Mouse (Mus musculus): Measurements from ENCODE around the gene Eif2d. TPM values are rescaled to one million over a fixed set of nuclear protein-coding genes. Genes with fewer than 3 reads are reported as not detected.
"Not testable (repeated sequence)": the region's sequence is repeated elsewhere in the genome, so short reads cannot be mapped to it uniquely, and the experiment has no call there.

Gene Eif2d
- polyA plus RNA-seq, 1 experiment from 2014 or later = 26.4 TPM

DNA sequence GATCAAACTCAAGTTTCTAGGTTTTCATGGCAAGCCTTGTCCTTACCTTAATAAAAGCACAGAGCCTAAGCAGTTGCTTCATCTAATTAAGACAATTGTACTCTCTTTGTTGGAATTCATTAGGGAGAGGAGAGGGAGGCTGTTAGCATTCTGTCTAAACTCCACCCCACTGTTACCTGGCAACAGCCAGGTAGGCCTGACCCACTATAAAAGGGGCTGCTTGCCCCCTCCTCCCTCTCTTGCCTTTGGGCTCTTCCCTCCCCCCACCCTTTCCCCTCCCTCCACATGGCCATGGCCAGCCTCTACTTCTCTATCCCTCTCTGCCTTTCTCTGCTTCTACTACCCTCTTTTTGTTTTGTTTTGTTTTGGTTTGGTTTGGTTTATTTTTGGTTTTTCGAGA lies 3.5 kb upstream of the Eif2d start:
- no peaks in the 10 kb centered on the region for H3K36me3 ChIP-seq (ENCODE audit: control insufficient read depth, insufficient read depth)
- no peak for ATAC-seq
- no peak overlapping the region for H3K4me2 ChIP-seq (replicated peaks; ENCODE audit: low read depth)
- no peak overlapping the region for H3K4me3 ChIP-seq (ENCODE audit: low read depth, low read length)
- 0 out of 2 replicates have a peak, but pooled peaks cover 3% of the 10 kb centered on the region for H3K4me1 ChIP-seq (replicated peaks; ENCODE audit: control insufficient read depth, insufficient read depth, low read length)
- H3K9me3 ChIP-seq (ENCODE audit: control insufficient read depth) = no peaks in the 10 kb centered on the region
- WGBS = 80% methylated on average over 1 of the region's 1 CpGs
- TF ChIP-seq CTCF (IDR thresholded peaks at IDR 0.05; ENCODE audit: low read depth) = no peak
- no peak overlapping the region for H3K9ac ChIP-seq (ENCODE audit: low read depth, low read length)
- H3K27me3 ChIP-seq (replicated peaks; ENCODE audit: control insufficient read depth, insufficient read depth, low read length) = no peaks in the 10 kb centered on the region
- H3K27ac ChIP-seq (ENCODE audit: low read depth, low read length) = no peak overlapping the region

DNA sequence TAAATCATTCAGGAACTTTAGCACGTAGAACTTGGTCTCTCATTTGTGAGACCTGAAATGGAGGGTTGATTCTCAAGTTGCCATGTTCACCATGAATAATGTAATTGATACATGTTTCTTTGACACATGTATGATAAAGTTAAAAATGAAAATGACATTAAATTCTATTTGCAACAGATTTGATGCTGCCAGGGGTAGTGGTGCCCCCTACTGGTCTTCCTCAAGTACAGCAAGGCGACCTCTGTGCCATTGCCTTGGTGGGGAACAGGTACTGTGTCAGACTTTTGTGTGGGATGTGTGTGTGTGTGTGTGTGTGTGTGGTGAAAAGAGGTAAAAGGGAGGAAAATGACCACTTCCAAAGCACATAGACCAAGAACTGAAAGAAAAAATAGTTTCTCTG lies 2.5 kb downstream of the Eif2d start:
- Histone ChIP-seq H3K36me3 (ENCODE audit: control insufficient read depth, insufficient read depth) (peaks cover 13% of the 10 kb centered on the region), H3K4me1 (replicated peaks; ENCODE audit: control insufficient read depth, insufficient read depth, low read length) (0 out of 2 replicates have a peak, but pooled peaks cover 3% of the 10 kb centered on the region), H3K9me3 (ENCODE audit: control insufficient read depth) (no peaks in the 10 kb centered on the region), H3K4me2 (replicated peaks; ENCODE audit: low read depth) (no peak overlapping the region), H3K27ac (ENCODE audit: low read depth, low read length) (no peak overlapping the region), H3K9ac (ENCODE audit: low read depth, low read length) (no peak overlapping the region), H3K27me3 (replicated peaks; ENCODE audit: control insufficient read depth, insufficient read depth, low read length) (no peaks in the 10 kb centered on the region), H3K4me3 (ENCODE audit: low read depth, low read length) (no peak overlapping the region)
- 52% methylated on average over 2 of the region's 2 CpGs for WGBS
- no peak for ATAC-seq
- peak; percentile 93 for TF ChIP-seq CTCF (IDR thresholded peaks at IDR 0.05; ENCODE audit: low read depth)

- H3K9me3 ChIP-seq (ENCODE audit: control insufficient read depth); H3K27me3 ChIP-seq (replicated peaks; ENCODE audit: control insufficient read depth, insufficient read depth, low read length); H3K4me1 ChIP-seq (replicated peaks; ENCODE audit: control insufficient read depth, insufficient read depth, low read length); H3K27ac ChIP-seq (ENCODE audit: low read depth, low read length); H3K4me3 ChIP-seq (ENCODE audit: low read depth, low read length); H3K4me2 ChIP-seq (replicated peaks; ENCODE audit: low read depth); H3K9ac ChIP-seq (ENCODE audit: low read depth, low read length): not testable (repeated sequence)
- peaks cover 51% of the 10 kb centered on the region for H3K36me3 ChIP-seq (ENCODE audit: control insufficient read depth, insufficient read depth)
- WGBS = 78% methylated on average over 3 of the region's 3 CpGs
- peak; percentile 31; the same call in 1 of the 2 replicates for ATAC-seq
Observed at GRCm38 (mm10) chr1:131159573-131160327, 6.8 kb downstream of the Eif2d start.

DNA sequence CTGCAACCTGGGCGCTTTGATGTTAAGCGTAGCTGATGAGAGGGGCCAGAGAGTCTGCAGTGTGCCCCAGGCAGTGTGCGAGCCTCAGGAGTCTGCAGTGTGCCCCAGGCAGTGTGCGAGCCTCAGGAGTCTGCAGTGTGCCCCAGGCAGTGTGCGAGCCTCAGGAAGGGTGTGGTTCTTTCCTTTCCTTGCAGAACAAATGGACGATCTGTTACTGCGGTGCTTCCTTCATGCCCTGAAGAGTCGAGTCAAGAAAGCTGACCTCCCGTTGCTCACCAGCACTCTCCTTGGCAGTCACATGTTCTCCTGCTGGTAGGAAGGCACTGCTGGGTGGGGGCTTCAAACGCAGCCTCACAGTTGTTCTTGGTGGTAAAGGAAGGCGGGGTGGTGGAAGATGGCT lies 8.1 kb downstream of the Eif2d start:
- ATAC-seq = no peak
- Histone ChIP-seq H3K9ac (ENCODE audit: low read depth, low read length) (no peak overlapping the region), H3K4me3 (ENCODE audit: low read depth, low read length) (no peak overlapping the region), H3K4me2 (replicated peaks; ENCODE audit: low read depth) (no peak overlapping the region), H3K36me3 (ENCODE audit: control insufficient read depth, insufficient read depth) (peaks cover 63% of the 10 kb centered on the region), H3K9me3 (ENCODE audit: control insufficient read depth) (no peaks in the 10 kb centered on the region), H3K27ac (ENCODE audit: low read depth, low read length) (no peak overlapping the region), H3K4me1 (replicated peaks; ENCODE audit: control insufficient read depth, insufficient read depth, low read length) (no peaks in the 10 kb centered on the region), H3K27me3 (replicated peaks; ENCODE audit: control insufficient read depth, insufficient read depth, low read length) (no peaks in the 10 kb centered on the region)
- WGBS = 75% methylated on average over 11 of the region's 11 CpGs
- no peak for TF ChIP-seq CTCF (IDR thresholded peaks at IDR 0.05; ENCODE audit: low read depth)

DNA sequence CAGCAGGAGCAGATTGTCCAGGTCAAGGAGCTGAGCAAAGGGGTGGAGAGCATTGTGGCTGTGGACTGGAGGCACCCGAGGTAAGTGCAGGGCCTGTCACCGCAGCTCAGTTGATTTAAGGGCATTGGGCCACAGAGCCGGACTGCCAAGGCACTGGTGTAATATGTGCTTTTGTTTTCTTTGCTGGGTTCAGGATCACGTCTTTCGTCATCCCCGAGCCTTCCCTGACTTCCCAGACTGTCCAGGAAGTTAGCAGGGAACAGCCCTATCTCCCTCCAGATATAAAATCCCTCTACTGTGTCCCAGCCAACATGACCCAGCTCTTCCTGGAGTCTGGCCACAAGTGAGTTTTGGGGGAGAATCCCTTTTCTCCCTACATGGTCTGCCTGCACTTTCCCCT lies 11.4 kb downstream of the Eif2d start:
- H3K4me2 ChIP-seq (replicated peaks; ENCODE audit: low read depth) = no peak overlapping the region
- no peak overlapping the region for H3K9ac ChIP-seq (ENCODE audit: low read depth, low read length)
- H3K27me3 ChIP-seq (replicated peaks; ENCODE audit: control insufficient read depth, insufficient read depth, low read length) = no peaks in the 10 kb centered on the region
- no peaks in the 10 kb centered on the region for H3K4me1 ChIP-seq (replicated peaks; ENCODE audit: control insufficient read depth, insufficient read depth, low read length)
- WGBS = 81% methylated on average over 6 of the region's 6 CpGs
- H3K27ac ChIP-seq (ENCODE audit: low read depth, low read length) = no peak overlapping the region
- peaks cover 81% of the 10 kb centered on the region for H3K36me3 ChIP-seq (ENCODE audit: control insufficient read depth, insufficient read depth)
- no peak overlapping the region for H3K4me3 ChIP-seq (ENCODE audit: low read depth, low read length)
- TF ChIP-seq CTCF (IDR thresholded peaks at IDR 0.05; ENCODE audit: low read depth) = no peak
- no peaks in the 10 kb centered on the region for H3K9me3 ChIP-seq (ENCODE audit: control insufficient read depth)
- no peak for ATAC-seq

DNA sequence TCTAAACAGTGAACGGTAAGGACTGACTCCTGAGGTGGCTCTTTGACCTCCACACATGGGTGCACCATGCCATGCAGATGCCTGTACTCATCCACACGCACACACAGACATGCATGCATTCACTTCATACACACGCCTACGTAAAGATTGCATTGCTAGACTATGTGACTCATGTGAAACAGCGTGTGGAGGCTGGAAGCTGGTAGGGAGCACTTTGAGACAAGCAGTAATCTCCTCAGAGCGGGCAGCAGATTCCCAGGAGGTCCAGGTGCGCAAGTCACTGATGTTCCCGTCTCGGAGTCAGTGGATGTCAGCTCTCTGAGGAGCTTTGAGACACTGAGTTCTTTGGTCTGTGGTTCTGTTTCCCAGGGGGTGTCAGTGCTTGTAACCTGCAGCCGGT lies 14.6 kb downstream of the Eif2d start:
- ATAC-seq = no peak
- H3K36me3 ChIP-seq (ENCODE audit: control insufficient read depth, insufficient read depth) = peaks cover 94% of the 10 kb centered on the region
- 95% methylated on average over 10 of the region's 10 CpGs for WGBS

More for the DNA sequence above, 14.6 kb downstream of the Eif2d start:
- no peak for TF ChIP-seq CTCF (IDR thresholded peaks at IDR 0.05; ENCODE audit: low read depth)
- H3K27me3 ChIP-seq (replicated peaks; ENCODE audit: control insufficient read depth, insufficient read depth, low read length) = no peaks in the 10 kb centered on the region
- H3K9me3 ChIP-seq (ENCODE audit: control insufficient read depth) = no peaks in the 10 kb centered on the region
- H3K9ac ChIP-seq (ENCODE audit: low read depth, low read length) = no peak overlapping the region
- H3K27ac ChIP-seq (ENCODE audit: low read depth, low read length) = no peak overlapping the region
- no peaks in the 10 kb centered on the region for H3K4me1 ChIP-seq (replicated peaks; ENCODE audit: control insufficient read depth, insufficient read depth, low read length)
- H3K4me3 ChIP-seq (ENCODE audit: low read depth, low read length) = no peak overlapping the region
- no peak overlapping the region for H3K4me2 ChIP-seq (replicated peaks; ENCODE audit: low read depth)
